Mouse (Mus musculus) frontal cortex, postnatal 25 days (tissue): ENCODE measurements at regions not wholly inside any gene's neighbourhood (a gene's known extent, or its start where the extent isn't known, plus 50 kb on each side); places are given as distances from the start of the nearest gene placed in this dataset.

ENCODE experiments used
- DNase-seq, 2 experiments: peaks; one replicate each; pipeline ENCODE4 v3.0.0; 2022; ENCODE audit warnings: low spot score in 2 of 2

- no peak for DNase-seq
These were observed 77.5 kb upstream of the Tiam2 start for GRCm38 (mm10) chr17:3248875-3249274.

DNA sequence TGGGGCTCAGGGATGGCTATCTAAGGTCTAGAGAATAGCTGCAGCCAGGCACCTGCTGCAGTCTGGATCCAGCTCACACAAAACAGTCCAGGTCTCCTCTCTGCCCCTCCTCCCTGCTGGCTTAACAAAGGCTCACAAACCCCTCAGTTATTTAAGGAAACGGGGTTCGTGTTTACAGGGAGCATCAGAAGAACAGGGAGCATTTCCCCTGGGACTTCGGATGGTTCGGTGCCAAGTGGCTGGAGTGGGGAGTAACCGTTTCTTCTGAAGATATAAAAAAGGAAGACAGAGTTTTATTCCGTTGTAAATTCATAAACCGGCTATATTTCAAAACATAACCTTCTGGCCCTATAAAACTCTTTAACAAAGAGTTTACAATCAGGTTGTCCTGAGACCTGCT is 77.1 kb upstream of the Tiam2 start:
- no peak for DNase-seq

DNA sequence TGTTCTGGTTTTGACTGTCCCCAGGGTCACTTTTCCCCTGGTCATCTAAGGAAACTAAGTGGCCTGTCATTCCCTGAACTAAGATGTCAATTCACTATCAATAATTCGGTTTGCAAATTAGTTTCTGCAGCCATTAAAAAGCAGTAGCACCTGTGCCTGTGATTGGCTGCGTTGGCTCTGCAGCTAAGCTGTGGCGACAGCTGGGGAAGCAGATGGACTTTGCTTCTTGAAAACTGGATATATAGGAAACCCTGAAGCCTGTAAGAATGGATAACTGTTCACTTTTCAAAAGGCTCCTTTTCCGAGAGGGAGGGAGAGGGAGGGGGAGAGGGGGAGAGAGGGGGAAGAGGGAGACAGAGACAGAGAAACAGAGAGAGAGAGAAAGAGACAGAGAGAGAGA is 75.2 kb upstream of the Tiam2 start:
- no peak for DNase-seq

GRCm38 (mm10) chr17:3251966-3252365 is 74.4 kb upstream of the Tiam2 start:
- no peak for DNase-seq

GRCm38 (mm10) chr17:3253508-3254176 is 72.7 kb upstream of the Tiam2 start:
- peak; percentile 34 to 46 for DNase-seq

DNA sequence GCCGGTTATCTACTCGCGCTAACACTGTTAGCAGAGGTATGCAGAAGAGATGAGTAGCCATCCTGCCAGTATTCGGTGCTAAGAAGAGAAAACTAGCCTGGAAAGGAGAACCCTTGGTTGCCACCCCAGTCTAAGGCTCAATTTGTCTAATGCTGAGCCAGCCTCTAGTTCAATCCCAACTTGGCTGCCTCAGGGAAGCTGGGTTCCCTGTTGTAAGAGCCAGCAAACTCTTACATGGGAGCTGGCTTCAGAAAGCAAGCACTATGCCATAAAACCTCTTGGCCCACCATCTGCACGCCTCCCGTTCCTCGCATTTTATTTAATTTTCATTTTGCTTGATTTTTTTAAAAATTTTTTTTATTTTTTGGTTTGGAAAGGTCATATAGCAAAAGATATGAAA is 69.6 kb upstream of the Tiam2 start:
- DNase-seq, result no peak

DNA sequence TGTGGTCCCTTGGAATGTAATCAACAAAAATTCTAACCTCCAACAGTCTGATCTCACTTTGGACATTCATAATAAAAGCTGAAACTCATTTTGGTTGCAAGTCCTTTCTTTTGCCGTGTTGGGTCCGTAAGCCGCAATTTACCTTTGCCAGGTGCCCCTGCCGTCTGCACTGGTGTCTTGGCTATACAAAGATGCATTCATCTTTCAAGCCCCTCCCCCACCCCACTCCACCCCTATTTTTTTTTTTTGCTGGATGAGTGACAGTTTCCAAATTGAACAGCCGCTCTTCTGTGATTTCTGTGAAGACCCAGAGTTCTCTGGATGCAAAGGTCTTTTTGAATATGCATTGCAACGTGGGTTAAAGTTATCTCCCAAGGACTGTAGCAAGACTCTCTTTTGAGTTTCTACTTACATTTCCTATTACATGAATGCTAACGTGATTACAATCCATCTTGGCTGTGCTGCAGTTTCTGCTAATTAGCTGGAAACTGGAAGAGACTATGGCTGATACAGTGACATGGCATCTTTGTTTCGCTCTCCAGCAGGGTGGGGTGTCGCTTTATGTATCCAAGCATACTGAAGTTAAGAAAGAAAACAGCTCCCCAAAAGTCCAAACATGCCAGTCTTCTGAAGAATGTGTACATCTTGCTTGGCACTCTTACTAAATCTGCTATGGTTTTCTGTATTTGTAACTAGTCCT is 67.4 kb upstream of the Tiam2 start:
- DNase-seq, result no peak

DNA sequence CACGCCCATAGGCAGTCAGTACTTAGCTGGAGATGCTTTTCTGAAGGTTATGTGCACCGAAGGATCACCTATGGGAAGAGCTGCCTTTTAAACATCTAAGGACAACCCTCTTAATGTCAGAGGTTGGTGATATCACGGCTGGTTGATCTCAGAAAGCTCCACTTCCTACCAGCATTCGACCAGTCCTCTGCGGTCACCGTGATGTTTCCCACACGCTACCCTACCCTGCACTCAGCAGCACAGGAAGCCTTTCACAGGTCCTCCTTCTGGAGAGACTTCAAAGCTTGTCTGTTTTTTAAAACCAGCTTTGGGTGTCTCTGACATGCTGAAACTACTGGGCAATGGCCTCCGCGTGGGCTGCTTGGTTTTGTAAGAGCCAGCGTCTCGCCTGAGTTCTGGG is 65.6 kb upstream of the Tiam2 start:
- no peak for DNase-seq

- peak; percentile 78 to 79 for DNase-seq
These were observed 53.0 kb upstream of the Tiam2 start for GRCm38 (mm10) chr17:3273108-3274091.

DNA sequence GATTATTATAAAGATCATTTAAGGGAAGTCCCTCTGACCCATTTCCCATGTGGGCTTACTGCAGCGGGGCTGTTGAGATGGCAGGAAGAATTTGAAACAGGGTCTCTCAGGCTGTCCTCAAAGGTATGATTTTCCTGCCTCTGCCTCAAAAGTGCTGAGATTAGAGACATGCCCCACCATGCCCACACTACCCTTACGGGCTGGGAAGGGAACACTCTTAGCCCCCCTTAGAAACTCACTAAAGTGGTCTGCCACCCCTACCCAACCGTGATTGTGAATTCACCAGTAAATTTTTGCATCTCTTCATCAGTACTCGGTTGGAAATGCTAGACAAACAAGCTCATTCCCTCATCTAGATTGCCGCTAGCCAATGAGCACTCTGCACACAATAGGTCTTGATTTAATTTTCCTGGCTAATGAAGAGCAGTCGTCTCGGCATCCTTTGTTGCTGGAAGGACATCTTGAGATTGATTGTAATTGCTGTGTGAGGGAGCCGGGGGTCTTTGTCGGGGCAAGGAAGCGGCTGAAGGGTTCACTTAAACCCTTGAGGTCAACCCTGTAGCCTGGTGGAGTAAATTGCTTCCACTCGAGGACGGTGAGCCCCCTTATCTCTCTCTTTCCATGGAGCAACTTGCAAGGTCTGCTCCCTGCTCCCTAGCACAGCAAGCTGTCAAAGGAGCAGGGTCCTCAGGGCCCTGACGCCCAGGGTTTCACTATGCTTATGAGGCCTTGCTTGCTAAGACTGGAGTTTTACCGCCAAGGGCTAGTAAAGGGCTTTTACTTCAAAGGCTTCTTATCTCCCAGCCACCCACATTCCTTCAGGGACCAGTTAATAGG is 51.7 kb upstream of the Tiam2 start:
- DNase-seq, result no peak
